Mouse (Mus musculus): ENCODE data around the gene Taz. TPM values are rescaled to one million over a fixed set of nuclear protein-coding genes. Genes with fewer than 3 reads are reported as not detected.

Taz gene
- total RNA-seq, 2 experiments from 2014 or later = 31.6 to 34.1 TPM

- DNase-seq = no peak
- intact Hi-C loops (cut with DNase I; ENCODE audit: low total_unique reads) = no loop called here
These were observed 8.0 kb upstream of the Taz start for GRCm38 (mm10) chrX:74273422-74274322.

- no peak for DNase-seq
These were observed 3.8 kb upstream of the Taz start for GRCm38 (mm10) chrX:74277916-74278315.

GRCm38 (mm10) chrX:74281041-74281731 lies 526 bp upstream of the Taz start:
- intact Hi-C loops (cut with DNase I; ENCODE audit: low total_unique reads) = no loop called here
- no peak for DNase-seq

More at GRCm38 (mm10) chrX:74277916-74278315, 3.8 kb upstream of the Taz start:
- intact Hi-C loops (cut with DNase I; ENCODE audit: low total_unique reads) = no loop called here

GRCm38 (mm10) chrX:74282395-74283091 lies 831 bp downstream of the Taz start:
- intact Hi-C loops (cut with DNase I; ENCODE audit: low total_unique reads) = no loop called here
- peak; percentile 85 for DNase-seq

- DNase-seq = no peak
- intact Hi-C loops (cut with DNase I; ENCODE audit: low total_unique reads) = no loop called here
These were observed 1.4 kb downstream of the Taz start for GRCm38 (mm10) chrX:74283092-74283437.

GRCm38 (mm10) chrX:74293431-74293830 lies 11.7 kb downstream of the Taz start:
- intact Hi-C loops (cut with DNase I; ENCODE audit: low total_unique reads) = no loop called here
- no peak for DNase-seq

GRCm38 (mm10) chrX:74296538-74297448 lies 15.1 kb downstream of the Taz start, which contains the start of gene Atp6ap1:
TSS of gene Atp6ap1 (plus strand) at chrX:74297097.
- peak; percentile 91 for DNase-seq
- intact Hi-C loops (cut with DNase I; ENCODE audit: low total_unique reads) = no loop called here

- no peak for DNase-seq
- intact Hi-C loops (cut with DNase I; ENCODE audit: low total_unique reads) = no loop called here
These were observed 16.6 kb downstream of the Taz start for GRCm38 (mm10) chrX:74298348-74298747.

- intact Hi-C loops (cut with DNase I; ENCODE audit: low total_unique reads) = no loop called here
- no peak for DNase-seq
These were observed 18.0 kb downstream of the Taz start for GRCm38 (mm10) chrX:74299721-74300120.

GRCm38 (mm10) chrX:74304867-74305700 lies 23.4 kb downstream of the Taz start, which contains the start of gene Gdi1:
TSS of gene Gdi1 (plus strand) at chrX:74304998.
- intact Hi-C loops (cut with DNase I; ENCODE audit: low total_unique reads) = no loop called here
- DNase-seq = peak; percentile 63

- intact Hi-C loops (cut with DNase I; ENCODE audit: low total_unique reads) = no loop called here
- DNase-seq = peak; percentile 89
These were observed 31.1 kb downstream of the Taz start, which contains the start of gene Fam50a for GRCm38 (mm10) chrX:74312540-74313464. TSS of gene Fam50a (plus strand) at chrX:74313033.

GRCm38 (mm10) chrX:74328725-74329161 lies 47.0 kb downstream of the Taz start, which contains the start of gene Plxna3:
TSS of gene Plxna3 (plus strand) at chrX:74329066.
- intact Hi-C loops (cut with DNase I; ENCODE audit: low total_unique reads) = no loop called here
- DNase-seq = peak; percentile 71

- no peak for DNase-seq
- intact Hi-C loops (cut with DNase I; ENCODE audit: low total_unique reads) = no loop called here
These were observed 47.5 kb downstream of the Taz start for GRCm38 (mm10) chrX:74329215-74329671.

GRCm38 (mm10) chrX:74330166-74330930 lies 48.6 kb downstream of the Taz start:
- intact Hi-C loops (cut with DNase I; ENCODE audit: low total_unique reads) = no loop called here
- DNase-seq = no peak
